Mouse (Mus musculus) brain, adult 2 months (tissue): ENCODE measurements at regions not wholly inside any gene's neighbourhood (a gene's known extent, or its start where the extent isn't known, plus 50 kb on each side); places are given as distances from the start of the nearest gene placed in this dataset.
A peak's percentile ranks its signal among the peaks of the same experiment; 100 is the strongest.

Experiments used
- DNase-seq: peaks from one replicate; pipeline ENCODE4 v3.0.0; 2011; ENCODE audit warnings: low read depth, low spot score

DNA sequence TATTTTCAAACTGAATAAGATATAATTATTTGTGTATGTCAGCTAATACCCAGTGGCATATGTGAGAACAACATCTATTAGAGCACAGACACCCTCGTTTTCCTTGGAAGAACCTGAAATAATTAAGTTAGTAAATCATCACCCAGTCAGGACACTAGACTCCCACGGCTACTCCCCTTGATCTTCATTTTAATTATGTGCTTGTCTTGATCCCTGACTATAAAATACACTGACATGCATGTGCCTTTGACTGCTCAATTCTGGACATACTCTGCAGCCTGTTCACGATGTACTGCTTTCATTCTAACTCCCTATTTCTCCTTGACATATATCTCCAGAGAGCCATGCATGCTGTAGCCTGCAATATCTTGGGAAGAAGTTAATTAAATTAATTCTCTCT is 232.7 kb upstream of the Atxn7l3b start:
- DNase-seq, result no peak

DNA sequence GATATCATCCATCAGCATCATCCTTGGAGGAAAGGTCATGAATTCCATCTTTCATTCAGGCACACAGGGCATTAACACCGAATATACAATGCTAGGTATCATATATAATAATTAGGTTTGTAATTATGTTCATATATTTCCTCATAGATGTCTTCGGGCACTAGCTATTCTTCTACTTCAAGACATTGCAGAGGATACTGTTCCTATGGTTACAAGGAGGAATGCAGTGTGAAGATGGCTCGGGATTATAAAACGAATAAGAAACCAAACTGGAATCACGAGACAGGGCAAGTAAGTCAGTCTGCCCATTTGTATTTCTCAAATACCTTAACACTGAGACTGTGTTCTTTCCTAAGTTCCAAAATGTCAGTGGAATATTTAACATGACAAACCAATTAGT is 231.3 kb upstream of the Atxn7l3b start:
- peak; percentile 5 for DNase-seq

DNA sequence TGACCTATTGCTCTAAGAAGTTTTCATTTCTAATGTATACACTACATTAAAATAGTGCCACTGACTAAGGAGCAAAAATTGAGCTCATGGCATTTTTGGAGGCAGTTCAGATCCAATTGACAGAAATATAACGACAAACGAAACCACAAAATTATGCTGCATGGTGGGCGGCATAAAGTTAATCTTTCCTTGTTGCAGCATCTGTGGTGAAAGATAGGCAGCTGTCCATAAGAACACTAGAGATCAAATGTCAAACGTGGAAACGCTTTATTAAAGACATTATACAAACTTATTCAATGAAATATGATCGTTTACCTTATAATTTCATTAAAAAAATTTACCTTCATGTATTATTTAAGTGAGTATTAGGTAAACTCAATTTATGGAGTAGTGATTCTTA is 230.2 kb upstream of the Atxn7l3b start:
- no peak for DNase-seq

DNA sequence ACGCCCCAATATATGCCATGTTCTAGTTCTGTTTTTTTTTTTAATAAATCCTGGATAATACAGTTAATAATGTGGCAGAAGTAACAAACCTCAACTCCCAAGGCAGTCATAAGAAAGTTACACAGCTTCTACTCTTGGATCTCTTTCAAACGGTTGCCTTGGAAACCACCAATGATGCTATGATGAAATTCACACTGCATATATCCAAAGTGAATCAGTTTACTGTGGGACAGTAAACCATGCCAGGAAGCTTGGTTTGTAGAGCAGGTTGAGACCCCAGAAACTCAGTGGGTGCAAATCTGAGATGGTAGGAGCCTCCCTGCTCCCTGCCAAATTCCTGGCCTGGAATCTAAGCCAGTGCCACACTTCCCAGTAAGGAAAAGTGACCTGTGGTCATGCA is 212.8 kb upstream of the Atxn7l3b start:
- peak; percentile 44 for DNase-seq

DNA sequence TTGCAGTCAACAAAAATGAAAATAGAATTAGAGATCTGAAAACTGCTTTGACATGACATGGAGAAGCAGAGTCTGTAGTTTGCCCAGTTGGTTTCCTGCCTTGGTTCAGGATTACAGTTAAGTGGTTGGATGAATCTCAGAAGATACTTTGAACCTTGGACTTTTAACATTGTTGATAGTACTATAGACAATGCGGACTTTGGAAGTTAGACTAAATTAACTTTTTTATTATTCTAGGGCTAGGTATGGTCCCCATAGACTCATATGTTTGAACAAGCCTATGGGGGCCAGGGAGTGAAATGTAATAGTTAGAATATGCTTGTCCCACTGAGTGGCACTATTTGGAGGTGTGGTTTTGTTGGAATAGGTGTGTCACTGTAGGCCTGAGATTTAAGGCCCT is 186.2 kb upstream of the Atxn7l3b start:
- no peak for DNase-seq

DNA sequence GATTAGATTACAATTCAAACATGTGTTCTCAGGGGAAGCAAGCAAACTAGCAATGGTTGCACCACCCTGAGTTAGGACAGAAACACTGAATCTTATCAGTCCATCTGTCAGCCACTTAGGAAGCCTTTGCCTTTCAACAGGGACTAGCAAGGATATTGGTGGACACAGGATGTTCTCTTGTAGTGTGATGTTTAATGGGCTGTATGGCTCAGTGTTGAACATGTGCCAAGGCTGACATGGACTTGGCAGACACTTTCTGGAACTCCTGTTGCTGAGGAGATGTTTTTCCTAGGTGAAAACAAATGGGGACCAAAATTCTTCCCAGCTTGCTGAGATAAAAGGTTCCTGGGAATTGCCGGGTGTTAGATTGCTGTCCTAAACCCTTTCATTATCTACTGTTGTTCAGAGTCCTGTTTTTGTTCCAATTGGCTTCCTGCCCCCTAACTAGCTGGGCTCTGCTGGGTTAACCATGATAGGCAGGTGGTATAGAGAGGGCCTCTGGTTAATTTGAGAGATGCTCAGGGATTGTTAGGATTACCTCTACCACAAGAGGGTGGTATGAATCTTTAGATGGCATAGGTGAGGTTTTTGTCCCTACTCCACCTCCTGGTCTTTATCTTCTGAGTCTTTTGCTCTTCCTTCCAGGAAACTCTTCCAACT is 177.1 kb upstream of the Atxn7l3b start:
- DNase-seq, result peak; percentile 57

DNA sequence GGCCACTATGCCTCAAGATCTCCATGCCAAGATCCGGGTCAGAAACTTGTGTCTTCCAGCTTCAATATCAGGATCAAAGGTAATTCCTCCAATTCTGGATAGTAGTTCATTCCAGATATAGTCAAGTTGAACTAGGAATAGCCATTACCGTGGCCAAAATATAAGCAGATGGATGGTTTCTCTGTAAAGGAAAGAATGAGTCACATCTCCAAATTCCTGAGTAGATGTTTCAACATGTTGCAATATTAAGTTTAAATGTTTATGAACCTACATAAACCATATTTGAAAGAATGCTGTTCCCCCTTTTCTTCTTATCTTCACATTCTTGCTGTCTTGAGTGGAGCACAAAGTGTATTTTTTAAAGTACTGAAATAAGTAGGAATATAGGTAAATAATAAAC is 176.5 kb upstream of the Atxn7l3b start:
- no peak for DNase-seq
